Mouse (Mus musculus) stomach, embryonic 14.5 days (tissue): ENCODE results near the gene Ppp1r36. TPM values are rescaled to one million over a fixed set of nuclear protein-coding genes. Genes with fewer than 3 reads are reported as not detected.

Experiments used
- ATAC-seq: fragments of 200-750 bp; cut with Nextera tagmentation; 2 replicates; pipeline ENCODE4 v1.8.0; 2017; ENCODE audit warnings: low read depth, moderate TSS enrichment; ENCODE audit not compliant: insufficient number of reproducible peaks, insufficient read depth, low FRiP score
- H3K27ac ChIP-seq: fragments of 300-500 bp; sonication (generic); 2 replicates; pipeline ENCODE4 v1.5.1; 2014; ENCODE audit warnings: mild to moderate bottlenecking, low read length, moderate library complexity, mixed read lengths
- H3K27me3 ChIP-seq: fragments of 300-500 bp; sonication (generic); 2 replicates; pipeline ENCODE4 v1.6.1; 2014; ENCODE audit warnings: low read length, control low read depth, mixed read lengths; ENCODE audit not compliant: control insufficient read depth, insufficient read depth
- H3K36me3 ChIP-seq: fragments of 300-500 bp; sonication (generic); 2 replicates; pipeline ENCODE4 v1.6.1; 2014; ENCODE audit warnings: mild to moderate bottlenecking, control low read depth, low read length, moderate library complexity, mixed read lengths; ENCODE audit not compliant: control insufficient read depth, insufficient read depth
- H3K4me1 ChIP-seq: fragments of 300-500 bp; sonication (generic); 2 replicates; pipeline ENCODE4 v1.6.1; 2014; ENCODE audit warnings: low read length, control low read depth, mixed read lengths; ENCODE audit not compliant: control insufficient read depth, insufficient read depth
- H3K4me2 ChIP-seq: fragments of 300-500 bp; sonication (generic); replicated peaks from 2 replicates; pipeline ENCODE4 v1.6.1; 2014; ENCODE audit warnings: low read depth, low read length, control low read depth
- H3K4me3 ChIP-seq: fragments of 300-500 bp; sonication (generic); 2 replicates; pipeline ENCODE4 v1.5.1; 2014; ENCODE audit warnings: low read depth, low read length, control low read depth
- H3K9ac ChIP-seq: fragments of 300-500 bp; sonication (generic); replicated peaks from 2 replicates; pipeline ENCODE4 v1.6.1; 2014; ENCODE audit warnings: low read depth, mild to moderate bottlenecking, control low read depth, low read length, moderate library complexity, mixed read lengths
- H3K9me3 ChIP-seq: fragments of 300-500 bp; sonication (generic); 2 replicates; pipeline ENCODE4 v1.6.1; 2016; ENCODE audit warnings: low read depth, low read length, control low read depth; ENCODE audit not compliant: control insufficient read depth
- WGBS: fragments of 180-500 bp; shearing (Covaris S2); extraction: QIAGEN DNeasy Blood & Tissue Kit; methylation state at CpG from one replicate; pipeline ENCODE4 v1.1.7; 2014; 5-methylcytosine and 5-hydroxymethylcytosine counted together
- polyA plus RNA-seq: library from polyadenylated mRNA; unstranded; fragments of >200 nt; fragmentation: Nextera tagmentation; extraction: Ambion mirVana; gene quantifications from 2 replicates; pipeline ENCODE4 v1.2.1, GENCODE M21; 2014

Ppp1r36 gene
- polyA plus RNA-seq, 1 experiment from 2014 or later: 3.2 TPM

DNA sequence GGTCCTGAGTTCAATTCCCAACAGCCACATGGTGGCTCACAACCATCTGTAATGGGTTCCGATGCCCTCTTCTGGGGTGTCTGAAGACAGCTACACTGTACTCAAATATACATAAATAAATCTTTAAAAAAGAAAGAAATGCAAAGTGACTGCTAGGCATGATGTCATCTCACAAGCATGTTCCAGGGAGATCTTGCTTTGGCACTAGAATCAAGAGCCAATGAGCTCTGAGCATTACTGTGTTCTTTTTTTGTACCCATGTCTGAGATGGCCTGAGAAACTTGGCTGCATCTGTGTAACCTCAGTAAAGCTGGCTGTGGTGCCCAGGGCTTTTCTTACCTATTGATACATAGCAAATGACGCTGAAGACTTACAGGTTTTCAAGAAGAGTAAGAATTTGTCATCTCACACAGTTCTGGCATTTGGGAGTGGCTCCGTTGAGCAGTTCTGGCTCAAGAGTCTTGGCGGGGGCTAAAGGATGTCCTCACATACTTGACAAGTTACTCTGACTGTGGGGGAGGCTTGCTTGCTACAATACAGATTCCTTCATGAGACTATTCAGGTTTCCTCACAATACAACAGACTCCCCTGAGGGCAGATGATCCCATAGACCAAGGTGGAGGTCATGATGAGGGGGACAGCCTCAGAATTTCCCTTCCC is 62.6 kb downstream of the Ppp1r36 start:
- ATAC-seq: no peak

DNA sequence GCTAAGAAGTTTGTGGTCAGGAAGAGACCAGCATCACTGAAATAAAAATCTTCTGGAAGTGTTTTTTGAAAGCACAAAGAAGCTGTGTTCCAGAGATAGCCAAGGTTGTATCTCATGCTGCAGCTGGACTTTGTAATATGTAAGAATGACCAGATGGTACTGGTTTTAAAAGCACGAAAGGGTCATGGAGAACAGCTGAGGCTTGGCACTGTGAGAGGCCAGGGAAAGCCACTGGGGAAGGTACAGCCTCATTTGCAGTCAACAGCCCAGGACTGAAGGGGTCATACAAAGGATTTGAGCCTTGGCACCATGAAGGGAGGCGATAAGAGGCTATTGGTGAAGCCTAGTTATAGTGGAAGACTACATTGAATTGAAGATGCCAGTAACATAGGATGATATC is 65.1 kb downstream of the Ppp1r36 start:
- no peak overlapping the region for H3K4me3 ChIP-seq
- no peak overlapping the region for H3K4me2 ChIP-seq
- no peak overlapping the region for H3K27ac ChIP-seq
- peaks cover 12% of the 10 kb centered on the region for H3K4me1 ChIP-seq
- ATAC-seq: no peak
- H3K27me3 ChIP-seq: no peaks in the 10 kb centered on the region
- no peaks in the 10 kb centered on the region for H3K36me3 ChIP-seq
- no peaks in the 10 kb centered on the region for H3K9me3 ChIP-seq
- 85% methylated on average over 2 of the region's 2 CpGs for WGBS
- H3K9ac ChIP-seq: no peak overlapping the region

More for the DNA sequence above, 62.6 kb downstream of the Ppp1r36 start:
- H3K4me3 ChIP-seq: no peak overlapping the region
- no peak overlapping the region for H3K9ac ChIP-seq
- no peak overlapping the region for H3K4me2 ChIP-seq
- H3K36me3 ChIP-seq: no peaks in the 10 kb centered on the region
- H3K4me1 ChIP-seq: peaks cover 8% of the 10 kb centered on the region
- no peaks in the 10 kb centered on the region for H3K9me3 ChIP-seq
- H3K27me3 ChIP-seq: no peaks in the 10 kb centered on the region
- WGBS: 74% methylated on average over 4 of the region's 4 CpGs
- H3K27ac ChIP-seq: no peak overlapping the region

DNA sequence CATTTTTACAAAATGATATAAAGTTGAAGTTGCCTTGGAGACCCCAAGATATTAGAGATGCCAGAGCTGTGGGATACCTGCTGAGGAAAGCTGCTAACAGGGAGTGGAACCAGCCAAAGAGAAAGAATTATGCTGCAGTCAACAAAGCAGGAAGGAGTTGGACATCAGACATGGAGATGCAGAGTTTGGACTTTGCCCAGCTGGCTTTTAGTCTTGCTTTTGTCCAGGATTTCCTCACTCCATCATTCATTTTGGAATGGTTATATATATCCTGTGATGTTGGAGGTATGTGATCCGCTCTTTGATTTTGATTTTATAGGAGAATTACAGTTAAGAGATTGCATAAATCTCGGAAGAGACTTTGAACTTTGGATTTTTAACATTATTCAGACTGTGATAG is 65.6 kb downstream of the Ppp1r36 start:
- H3K36me3 ChIP-seq: no peaks in the 10 kb centered on the region
- no peaks in the 10 kb centered on the region for H3K27me3 ChIP-seq
- no peak overlapping the region for H3K4me2 ChIP-seq
- H3K27ac ChIP-seq: no peak overlapping the region
- H3K4me1 ChIP-seq: peaks cover 12% of the 10 kb centered on the region
- no peak overlapping the region for H3K9ac ChIP-seq
- 86% methylated on average over 2 of the region's 2 CpGs for WGBS
- no peaks in the 10 kb centered on the region for H3K9me3 ChIP-seq
- ATAC-seq: no peak
- no peak overlapping the region for H3K4me3 ChIP-seq

DNA sequence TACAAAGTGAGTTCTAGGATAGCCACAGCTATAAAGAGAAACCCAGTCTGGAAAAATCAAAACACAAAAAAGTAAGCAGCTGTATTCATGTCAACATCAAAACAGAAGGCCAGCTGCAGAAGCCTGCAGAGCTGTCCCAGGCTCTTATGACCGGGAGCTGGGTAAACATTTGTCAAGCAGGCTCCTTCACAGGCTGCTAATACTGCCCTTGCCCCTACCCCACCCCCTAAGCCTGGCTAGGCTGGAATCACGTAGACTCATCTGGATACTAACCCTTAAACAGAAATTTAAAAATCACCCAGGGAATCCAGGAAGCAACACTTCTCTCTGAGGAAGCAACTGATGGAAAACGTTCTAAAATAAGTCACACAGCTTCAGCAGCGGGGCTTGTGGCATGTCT is 67.5 kb downstream of the Ppp1r36 start:
- 16% methylated on average over 4 of the region's 4 CpGs for WGBS
- ATAC-seq: no peak
- Histone ChIP-seq H3K27me3 (no peaks in the 10 kb centered on the region), H3K9me3 (no peaks in the 10 kb centered on the region), H3K4me3 (no peak overlapping the region), H3K36me3 (no peaks in the 10 kb centered on the region), H3K4me2 (no peak overlapping the region), H3K4me1 (peaks cover 9% of the 10 kb centered on the region; the same call in 1 of the 2 replicates), H3K9ac (no peak overlapping the region), H3K27ac (peak overlapping the region; percentile 74)

DNA sequence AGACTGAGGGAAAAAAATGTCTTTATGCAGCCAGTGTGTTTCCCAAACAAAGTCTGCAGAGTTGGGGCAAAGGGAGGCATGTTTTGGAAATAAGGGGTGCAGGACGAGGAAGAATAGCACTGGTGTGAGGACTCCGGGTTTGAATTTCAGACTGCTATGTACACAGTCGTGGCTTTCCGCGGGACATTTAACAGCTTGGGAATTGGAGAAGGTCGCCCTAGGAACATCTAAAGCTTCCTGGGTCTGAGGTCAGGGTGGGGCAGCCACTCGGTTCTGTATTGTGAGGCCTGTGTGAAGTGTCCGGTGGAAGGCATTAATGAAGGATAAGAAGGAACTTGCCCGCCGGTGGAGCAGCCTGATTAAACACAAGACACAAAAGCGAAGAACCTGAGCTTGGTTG is 68.0 kb downstream of the Ppp1r36 start:
- no peaks in the 10 kb centered on the region for H3K27me3 ChIP-seq
- 34% methylated on average over 11 of the region's 11 CpGs for WGBS
- H3K27ac ChIP-seq: peak overlapping the region; percentile 74
- no peaks in the 10 kb centered on the region for H3K36me3 ChIP-seq
- H3K9me3 ChIP-seq: no peaks in the 10 kb centered on the region
- H3K4me2 ChIP-seq: no peak overlapping the region
- no peak overlapping the region for H3K9ac ChIP-seq
- peaks cover 9% of the 10 kb centered on the region; the same call in 1 of the 2 replicates for H3K4me1 ChIP-seq
- no peak overlapping the region for H3K4me3 ChIP-seq
- ATAC-seq: peak; percentile 57; the same call in 1 of the 2 replicates

DNA sequence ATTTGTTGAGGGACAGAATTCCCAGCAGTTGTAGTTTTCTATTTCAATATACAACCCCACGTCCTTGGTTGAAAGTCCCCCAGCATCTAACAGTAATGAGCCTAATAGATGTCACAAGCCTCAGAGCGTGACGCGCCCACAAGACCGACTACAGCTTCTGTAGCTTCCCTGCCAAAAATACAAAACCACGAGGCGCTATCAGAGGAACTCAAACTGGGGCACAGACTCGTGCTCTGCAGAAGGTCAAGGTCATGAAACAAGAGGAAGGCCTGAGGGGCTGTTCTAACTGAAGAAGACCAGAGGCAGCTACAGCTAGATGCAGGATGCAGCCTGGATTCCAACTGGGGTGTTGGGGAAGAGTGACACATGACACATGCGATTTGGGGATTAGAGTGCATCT is 69.6 kb downstream of the Ppp1r36 start:
- H3K4me1 ChIP-seq: peaks cover 9% of the 10 kb centered on the region; the same call in 1 of the 2 replicates
- ATAC-seq: no peak
- H3K4me3 ChIP-seq: no peak overlapping the region
- H3K9ac ChIP-seq: no peak overlapping the region
- no peak overlapping the region for H3K4me2 ChIP-seq
- no peaks in the 10 kb centered on the region for H3K9me3 ChIP-seq
- H3K27ac ChIP-seq: no peak overlapping the region
- H3K27me3 ChIP-seq: no peaks in the 10 kb centered on the region
- no peaks in the 10 kb centered on the region for H3K36me3 ChIP-seq
- WGBS: 76% methylated on average over 9 of the region's 9 CpGs

Other genes with a start within 250 kb of the Ppp1r36 start
- 0.19 TPM in 1 of 2 replicates, not detected in the other for gene Esr2, start 240.3 kb upstream of the Ppp1r36 start, polyA plus RNA-seq
- not detected in 2 replicates for gene Tex21, start 170.8 kb upstream of the Ppp1r36 start, polyA plus RNA-seq
- gene Mthfd1, start 162.2 kb upstream of the Ppp1r36 start, polyA plus RNA-seq: 76.7 and 82.0 TPM in 2 replicates
- gene Akap5, start 92.6 kb upstream of the Ppp1r36 start, polyA plus RNA-seq: 7.2 and 7.5 TPM in 2 replicates
- gene Zbtb25, start 47.9 kb upstream of the Ppp1r36 start, polyA plus RNA-seq: 17.5 and 18.9 TPM in 2 replicates
- gene Zbtb1, start 47.3 kb upstream of the Ppp1r36 start, polyA plus RNA-seq: 11.8 and 12.1 TPM in 2 replicates
- 9.5 and 9.9 TPM in 2 replicates for gene Hspa2, start 13.4 kb upstream of the Ppp1r36 start, polyA plus RNA-seq
- 13.8 TPM in 2 replicates for gene Plekhg3, start 113.4 kb downstream of the Ppp1r36 start, polyA plus RNA-seq